Mouse (Mus musculus) embryonic stem cell, embryonic (primary cell): Measurements from ENCODE around the gene Sgk2.

Experiments used
- CTCF ChIA-PET, 4 experiments: fragments of 300-600 bp in 2 of 4; fragments of 350-600 bp in 2 of 4; sonication (Branson Sonifier 250); formaldehyde crosslinking; loops; one replicate each; lab custom pipeline; 2022; ENCODE audit warnings: inconsistent platforms in 2 of 4; lab: Charles Lee
- POLR2A ChIA-PET, 4 experiments: fragments of 300-600 bp in 2 of 4; fragments of 350-600 bp in 2 of 4; sonication (Branson Sonifier 250); formaldehyde crosslinking; loops; one replicate each; lab custom pipeline; 2022; ENCODE audit warnings: antibody characterized with exemption in 4 of 4, inconsistent platforms in 1 of 4; lab: Charles Lee

Sgk2 gene

GRCm38 (mm10) chr2:163061203-163062118 lies 74.3 kb downstream of the Sgk2 start:
- ChIA-PET POLR2A (interaction anchor here (0.5 to 44.5 kb wide), 43 partner anchors 1 to 1707 kb away, joined by 3 to 2437 read pairs (median 5); partner anchors contain the start of genes Mybl2 (in 3 of the 4), Gtsf1l (in 2 of the 4), Ift52 (in 1 of the 4) and L3mbtl1 (in 1 of the 4)), CTCF (interaction anchor here in 2 of 4 experiments (0.6 to 3.7 kb wide), 8 partner anchors 9 to 63 kb away, joined by 3 to 18 read pairs (median 3); no protein-coding TSS in a partner anchor)

GRCm38 (mm10) chr2:163062119-163062508 lies 75.0 kb downstream of the Sgk2 start:
- CTCF ChIA-PET: interaction anchor here in 3 of 4 experiments (0.6 to 3.7 kb wide), 10 partner anchors 8 to 1447 kb away, joined by 3 to 18 read pairs (median 4); no protein-coding TSS in a partner anchor
- POLR2A ChIA-PET: interaction anchor here (0.6 to 44.5 kb wide), 36 partner anchors 2 to 1500 kb away, joined by 3 to 2437 read pairs (median 7); partner anchors contain the start of genes Mybl2 (in 3 of the 4), Gtsf1l (in 2 of the 4), Ift52 (in 1 of the 4) and L3mbtl1 (in 1 of the 4)
